18 mouse cellular contexts compared by ENCODE assay signal in genomic region chr3:65888921-65889320, GRCm38 (mm10).
A peak's percentile ranks its signal among the peaks of the same experiment; 100 is the strongest.
DNase-seq lines count a peak whose midpoint lies in the region; ATAC-seq and TF ChIP-seq lines count a peak whose summit lies in the region.
"Had no signal": no experiment of that assay in that cellular context is flagged by ENCODE, and none has a peak within 500 bp of the region (broad histone marks: within the 10 kb centered on the region; RNA-seq: fewer than 3 reads in every experiment).

No protein-coding gene starts in this region.

- peaks cover 15% of the 10 kb centered on the region for H3K4me1 ChIP-seq in heart, embryonic 11.5 days (ENCODE audit: control insufficient read depth, insufficient read depth, low read length)
- H3K4me1 ChIP-seq in lung, embryonic 16.5 days (replicated peaks; ENCODE audit: control insufficient read depth, insufficient read depth, low read length): peaks cover 4% of the 10 kb centered on the region
- H3K4me1 ChIP-seq in lung, adult 2 months (ENCODE audit: control insufficient read depth, insufficient read depth, low read length): no peaks in the 10 kb centered on the region
- H3K4me1 ChIP-seq in heart, postnatal 0 days (ENCODE audit: control insufficient read depth, insufficient read depth): peaks cover 8% of the 10 kb centered on the region
- H3K4me1 ChIP-seq: liver, embryonic 15.5 days; neural tube, embryonic 13.5 days; stomach, embryonic 15.5 days had no signal

- TF ChIP-seq EP300 in heart, postnatal 0 days (IDR thresholded peaks at IDR 0.05; ENCODE audit: low read depth): peak; percentile 88

- ATAC-seq in heart, embryonic 11.5 days (replicated peaks; ENCODE audit: insufficient number of reproducible peaks, low FRiP score, low TSS enrichment): no peak; the same call in 1 of the 2 replicates
- ATAC-seq in lung, embryonic 16.5 days (ENCODE audit: low read depth): peak; percentile 23
- ATAC-seq in heart, postnatal 0 days (ENCODE audit: insufficient read depth, low read depth): peak; percentile 94
- no peak for ATAC-seq in erythroid progenitor cell, adult 5-6 weeks (replicated peaks; ENCODE audit: low FRiP score, poor library complexity, severe bottlenecking)
- ATAC-seq: forebrain, postnatal 0 days had no signal

- 4% methylated on average over 3 of the region's 3 CpGs for WGBS in heart, embryonic 11.5 days (ENCODE audit: insufficient replicate concordance)
- WGBS in lung, embryonic 16.5 days: 32% methylated on average over 3 of the region's 3 CpGs
- WGBS in lung, adult 2 months: 53% methylated on average over 3 of the region's 3 CpGs
- 17% methylated on average over 3 of the region's 3 CpGs for WGBS in heart, postnatal 0 days

- peak overlapping the region; percentile 52 for H3K27ac ChIP-seq in heart, embryonic 11.5 days (ENCODE audit: low read depth, low read length)
- H3K27ac ChIP-seq in lung, embryonic 16.5 days (ENCODE audit: low read length): no peak overlapping the region
- peak overlapping the region; percentile 33 for H3K27ac ChIP-seq in heart, postnatal 0 days (ENCODE audit: low read depth)
- H3K27ac ChIP-seq: gastrocnemius, adult 2 months; liver, embryonic 15.5 days; midbrain, embryonic 10.5 days; neural tube, embryonic 13.5 days; stomach, embryonic 15.5 days had no signal

- intact Hi-C loops in left cerebral cortex, postnatal 10 days (cut with DNase I): no loop called here

- H3K4me2 ChIP-seq in heart, embryonic 11.5 days: no peak overlapping the region
- H3K4me2 ChIP-seq in lung, embryonic 16.5 days (ENCODE audit: low read depth, low read length): no peak overlapping the region
- H3K4me2 ChIP-seq in heart, postnatal 0 days (ENCODE audit: low read depth, low read length): no peak overlapping the region
- H3K4me2 ChIP-seq: liver, embryonic 15.5 days; neural tube, embryonic 13.5 days; stomach, embryonic 15.5 days had no signal

- no peak for TF ChIP-seq CTCF in lung, adult 2 months (IDR thresholded peaks at IDR 0.05; ENCODE audit: insufficient read depth, low read length)
- no peak for TF ChIP-seq CTCF in heart, postnatal 0 days (IDR thresholded peaks at IDR 0.05; ENCODE audit: low read depth)

- H3K9ac ChIP-seq in heart, embryonic 11.5 days (ENCODE audit: low read depth, low read length): no peak overlapping the region
- no peak overlapping the region for H3K9ac ChIP-seq in lung, embryonic 16.5 days (ENCODE audit: low read length)
- H3K9ac ChIP-seq in heart, postnatal 0 days (replicated peaks; ENCODE audit: low read depth, low read length): no peak overlapping the region
- H3K9ac ChIP-seq: forebrain, postnatal 0 days; liver, embryonic 15.5 days; neural tube, embryonic 13.5 days; stomach, embryonic 15.5 days had no signal

- TF ChIP-seq POLR2A in lung, adult 2 months (IDR thresholded peaks at IDR 0.05; ENCODE audit: borderline replicate concordance, extremely low read depth, low read depth, low read length): no peak

- no peak overlapping the region for H3K4me3 ChIP-seq in heart, embryonic 11.5 days (ENCODE audit: low read depth, low read length)
- no peak overlapping the region for H3K4me3 ChIP-seq in lung, embryonic 16.5 days (ENCODE audit: low read length)
- no peak overlapping the region for H3K4me3 ChIP-seq in lung, adult 2 months (replicated peaks; ENCODE audit: extremely low read depth, low read depth, low read length)
- no peak overlapping the region for H3K4me3 ChIP-seq in heart, postnatal 0 days (ENCODE audit: low read depth, low read length)
- H3K4me3 ChIP-seq: gastrocnemius, adult 2 months; liver, embryonic 15.5 days; midbrain, embryonic 10.5 days; neural tube, embryonic 13.5 days; stomach, embryonic 15.5 days had no signal

- no peaks in the 10 kb centered on the region for H3K27me3 ChIP-seq in heart, embryonic 11.5 days (ENCODE audit: control insufficient read depth, insufficient read depth, low read length)
- no peaks in the 10 kb centered on the region for H3K27me3 ChIP-seq in lung, embryonic 16.5 days (ENCODE audit: control insufficient read depth, insufficient read depth, low read depth, low read length)
- no peaks in the 10 kb centered on the region for H3K27me3 ChIP-seq in heart, postnatal 0 days (ENCODE audit: control insufficient read depth, insufficient read depth, low read length)
- H3K27me3 ChIP-seq: liver, embryonic 15.5 days; neural tube, embryonic 13.5 days; stomach, embryonic 15.5 days had no signal

- H3K36me3 ChIP-seq in heart, embryonic 11.5 days (ENCODE audit: control insufficient read depth, insufficient read depth, low read length): no peaks in the 10 kb centered on the region
- no peaks in the 10 kb centered on the region for H3K36me3 ChIP-seq in lung, embryonic 16.5 days (ENCODE audit: control insufficient read depth, insufficient read depth, low read length)
- H3K36me3 ChIP-seq in heart, postnatal 0 days (replicated peaks; ENCODE audit: control insufficient read depth, insufficient read depth, low read length): no peaks in the 10 kb centered on the region
- H3K36me3 ChIP-seq: liver, embryonic 15.5 days; midbrain, embryonic 10.5 days; neural tube, embryonic 13.5 days; stomach, embryonic 15.5 days had no signal

- DNase-seq in heart, adult 9 months (ENCODE audit: low spot score in 2 of 2): no peak
- no peak for DNase-seq in lung, adult 2 months
- DNase-seq in heart, postnatal 0 days (ENCODE audit: low spot score): peak; percentile 70
- no peak for DNase-seq in left cerebral cortex, postnatal 10 days (ENCODE audit: extremely low spot score in 1 of 2, low spot score in 2 of 2)
- DNase-seq in Muller cell, postnatal 12 days (ENCODE audit: inconsistent ontology term): no peak
- DNase-seq: cerebellum, postnatal 10 days; forebrain, postnatal 0 days; gastrocnemius, adult 2 months; kidney, adult 2 months; layer of hippocampus, postnatal 36 days; thymus, adult 2 months had no signal

- no peaks in the 10 kb centered on the region for H3K9me3 ChIP-seq in heart, embryonic 11.5 days (replicated peaks; ENCODE audit: control insufficient read depth, low read length)
- H3K9me3 ChIP-seq in lung, embryonic 16.5 days (ENCODE audit: control insufficient read depth, low read length): no peaks in the 10 kb centered on the region
- 0 out of 2 replicates have a peak, but pooled peaks cover 7% of the 10 kb centered on the region for H3K9me3 ChIP-seq in heart, postnatal 0 days (replicated peaks; ENCODE audit: control insufficient read depth, low read length)
- H3K9me3 ChIP-seq: liver, embryonic 15.5 days; midbrain, embryonic 10.5 days; neural tube, embryonic 13.5 days; stomach, embryonic 15.5 days had no signal

Comparison
In these comparisons a context has a peak if more than half of its experiments do, and no peak if none do; other contexts are left out.
1. ATAC-seq: peak in lung, embryonic 16.5 days (single experiment) and heart, postnatal 0 days (single experiment); none in heart, embryonic 11.5 days (single experiment) and erythroid progenitor cell, adult 5-6 weeks (single experiment).